Mouse (Mus musculus): Measurements from ENCODE around the gene Gins1.
"Not testable (repeated sequence)": the region's sequence is repeated elsewhere in the genome, so short reads cannot be mapped to it uniquely, and the experiment has no call there.

Gins1 gene

GRCm38 (mm10) chr2:150904936-150905450 lies at the start of gene Gins1:
Gene Gins1, plus strand, starts transcription at chr2:150905400.
- no peak for DNase-seq (ENCODE audit: low read depth, low spot score)

GRCm38 (mm10) chr2:150858724-150859487 lies 46.3 kb upstream of the Gins1 start:
- DNase-seq (ENCODE audit: low read depth, low spot score) = no peak

DNA sequence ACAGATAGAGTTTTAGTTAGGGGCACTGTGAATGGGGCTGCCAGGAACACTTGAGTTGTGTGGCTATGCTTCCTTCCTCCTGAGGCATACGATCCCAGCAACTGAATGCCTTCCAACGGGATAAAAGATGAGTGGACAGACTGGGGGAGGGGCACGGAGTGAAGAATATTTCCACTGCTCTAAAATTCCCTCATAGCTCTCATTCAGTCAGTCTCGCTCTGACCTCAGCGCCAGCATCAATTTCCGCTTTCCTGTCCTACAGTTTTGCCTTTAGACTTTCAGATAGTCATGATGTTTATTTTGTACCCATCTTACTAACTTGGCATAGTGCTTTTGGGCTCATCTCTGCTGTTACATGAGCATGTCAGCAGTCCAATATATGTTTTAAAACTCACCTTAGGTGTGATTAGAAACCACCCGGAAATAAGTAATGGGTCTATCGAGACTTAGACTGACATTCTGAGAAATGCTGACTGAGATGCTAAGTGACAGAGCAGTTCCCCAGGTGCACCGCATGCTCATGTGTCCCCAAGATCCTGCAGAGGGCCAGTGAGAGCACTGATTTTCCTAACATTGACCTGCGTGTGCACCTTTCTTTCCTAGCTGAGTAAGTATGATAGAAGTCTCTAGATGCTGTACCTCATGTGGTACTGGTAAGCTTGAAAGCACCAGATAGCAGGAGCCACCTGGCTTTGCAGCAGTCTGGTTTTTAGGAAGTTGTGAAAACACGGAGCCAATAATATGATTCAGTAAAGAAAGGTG lies 45.3 kb upstream of the Gins1 start:
- DNase-seq (ENCODE audit: low read depth, low spot score) = peak; percentile 59

DNA sequence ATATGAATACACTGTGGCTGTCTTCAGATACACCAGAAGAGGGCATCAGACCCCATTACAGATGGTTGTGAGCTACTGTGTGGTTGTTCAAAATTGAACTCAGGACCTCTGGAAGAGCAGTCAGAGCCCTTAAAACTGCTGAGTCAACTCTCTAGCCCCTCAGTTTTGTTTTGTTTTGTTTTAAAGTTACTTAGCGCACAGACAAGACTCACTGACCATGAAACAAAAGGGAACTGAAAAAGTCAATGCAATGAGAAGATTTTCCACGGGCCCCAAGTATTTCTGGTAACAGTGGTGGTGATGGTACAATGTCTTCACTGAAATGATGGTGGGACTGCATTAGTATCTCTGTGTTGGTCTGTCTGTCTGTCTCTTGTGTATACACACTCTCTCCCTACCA lies 44.1 kb upstream of the Gins1 start:
- DNase-seq (ENCODE audit: low read depth, low spot score) = peak; percentile 73

- DNase-seq (ENCODE audit: low read depth, low spot score) = peak; percentile 8
These were observed 38.2 kb upstream of the Gins1 start for GRCm38 (mm10) chr2:150867021-150867420.

- peak; percentile 14 for DNase-seq (ENCODE audit: low read depth, low spot score)
These were observed 35.8 kb upstream of the Gins1 start for GRCm38 (mm10) chr2:150869446-150869845.

- DNase-seq (ENCODE audit: low read depth, low spot score) = peak; percentile 44
These were observed 30.7 kb upstream of the Gins1 start for GRCm38 (mm10) chr2:150874508-150874907.

- DNase-seq (ENCODE audit: low read depth, low spot score) = peak; percentile 59
These were observed 30.0 kb upstream of the Gins1 start for GRCm38 (mm10) chr2:150875226-150875625.

DNA sequence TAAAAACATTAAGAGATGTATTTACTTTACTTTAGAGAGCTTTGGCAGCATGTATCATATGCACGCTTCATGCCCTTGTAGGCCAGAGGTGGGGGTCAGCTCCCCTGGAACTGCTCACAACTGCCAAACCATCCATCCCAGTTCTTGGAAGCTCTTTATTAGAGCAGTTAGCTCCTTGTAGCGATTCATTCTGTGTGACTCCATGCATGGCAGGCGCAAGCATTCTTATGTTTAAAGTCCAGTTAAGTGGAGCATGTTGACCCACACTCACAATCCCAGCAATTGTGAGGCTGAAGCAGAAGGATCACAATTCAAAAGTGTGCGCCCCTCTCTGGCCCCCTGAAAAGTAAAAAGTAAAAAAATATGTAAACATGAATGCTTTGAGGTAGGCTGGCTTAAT lies 27.6 kb upstream of the Gins1 start:
- DNase-seq (ENCODE audit: low read depth, low spot score) = no peak

- no peak for DNase-seq (ENCODE audit: low read depth, low spot score)
These were observed 21.0 kb upstream of the Gins1 start for GRCm38 (mm10) chr2:150884075-150884778.

DNA sequence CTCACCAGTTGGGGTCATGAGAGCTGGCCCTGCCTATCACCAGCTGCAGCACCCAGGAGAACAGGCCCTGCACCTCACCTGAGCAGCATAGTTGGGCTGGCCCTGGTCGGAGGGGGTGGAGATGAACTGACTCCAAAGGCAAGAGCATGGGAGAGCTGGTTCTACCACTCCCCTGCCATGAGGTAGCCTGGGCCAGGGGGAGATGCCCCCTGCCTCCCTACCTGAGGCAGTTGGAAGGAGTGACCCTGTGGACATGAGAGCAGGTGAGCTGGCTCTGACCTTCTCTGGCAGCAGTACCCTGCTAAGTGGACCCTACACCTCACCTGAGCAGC lies 20.5 kb upstream of the Gins1 start:
- DNase-seq (ENCODE audit: low read depth, low spot score) = no peak

DNA sequence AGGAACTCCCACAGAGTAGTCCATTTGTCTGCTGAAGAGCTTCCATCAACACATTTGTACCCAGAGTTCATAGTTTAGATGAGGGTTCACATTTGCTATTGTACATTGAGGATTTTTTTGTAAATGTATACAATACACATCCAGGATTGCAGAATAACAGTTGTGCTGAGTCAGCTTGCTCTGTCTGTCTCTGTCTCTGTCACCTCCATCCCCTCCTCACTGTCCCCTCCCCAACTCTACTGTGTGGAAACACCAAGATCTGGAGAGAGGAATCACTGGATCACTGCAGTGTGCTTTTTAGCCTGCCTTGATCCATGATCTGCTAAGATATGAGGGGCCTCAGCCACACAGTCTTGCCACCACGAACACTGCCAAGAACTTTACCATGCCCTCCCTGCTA lies 19.4 kb upstream of the Gins1 start:
- DNase-seq (ENCODE audit: low read depth, low spot score) = no peak

GRCm38 (mm10) chr2:150886315-150886714 lies 18.9 kb upstream of the Gins1 start:
- no peak for DNase-seq (ENCODE audit: low read depth, low spot score)

- no peak for DNase-seq (ENCODE audit: low read depth, low spot score)
These were observed 17.8 kb upstream of the Gins1 start for GRCm38 (mm10) chr2:150887370-150887769.

DNA sequence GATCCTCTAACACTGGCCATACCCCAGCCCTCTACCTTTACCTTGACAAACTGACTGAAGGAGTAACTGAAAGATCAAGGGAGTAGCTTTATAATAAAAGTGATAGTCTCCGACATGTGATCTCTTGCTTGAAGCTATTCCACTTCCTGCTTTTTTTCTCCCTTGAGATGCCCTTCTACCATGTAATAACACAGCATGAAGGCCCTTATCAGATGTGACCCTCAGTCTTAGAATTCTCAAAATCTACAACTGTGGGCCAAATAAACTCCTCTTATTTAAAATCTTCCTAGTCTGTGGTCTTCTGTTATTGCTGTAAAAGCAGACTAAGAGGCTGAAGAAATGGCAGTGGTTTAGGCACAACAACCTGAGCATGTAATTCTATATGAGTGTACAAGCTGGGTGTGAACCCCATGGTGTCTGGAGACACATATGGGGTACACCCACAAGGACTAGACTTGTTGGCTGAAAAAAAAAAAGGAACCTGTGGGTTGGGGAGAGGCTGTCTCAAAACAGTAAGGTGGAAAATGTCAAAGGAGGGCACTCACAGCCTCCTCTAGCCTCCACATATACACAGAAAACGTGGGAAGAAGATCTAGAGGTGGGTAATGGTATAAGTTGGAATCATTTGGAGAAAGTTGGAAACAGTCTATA lies 10.5 kb upstream of the Gins1 start:
- no peak for DNase-seq (ENCODE audit: low read depth, low spot score)

- DNase-seq (ENCODE audit: low read depth, low spot score) = no peak
These were observed 9.4 kb upstream of the Gins1 start for GRCm38 (mm10) chr2:150895691-150896252.

- no peak for DNase-seq (ENCODE audit: low read depth, low spot score)
These were observed 4.9 kb upstream of the Gins1 start for GRCm38 (mm10) chr2:150900341-150900740.

GRCm38 (mm10) chr2:150902347-150902746 lies 2.9 kb upstream of the Gins1 start:
- DNase-seq (ENCODE audit: low read depth, low spot score) = no peak

DNA sequence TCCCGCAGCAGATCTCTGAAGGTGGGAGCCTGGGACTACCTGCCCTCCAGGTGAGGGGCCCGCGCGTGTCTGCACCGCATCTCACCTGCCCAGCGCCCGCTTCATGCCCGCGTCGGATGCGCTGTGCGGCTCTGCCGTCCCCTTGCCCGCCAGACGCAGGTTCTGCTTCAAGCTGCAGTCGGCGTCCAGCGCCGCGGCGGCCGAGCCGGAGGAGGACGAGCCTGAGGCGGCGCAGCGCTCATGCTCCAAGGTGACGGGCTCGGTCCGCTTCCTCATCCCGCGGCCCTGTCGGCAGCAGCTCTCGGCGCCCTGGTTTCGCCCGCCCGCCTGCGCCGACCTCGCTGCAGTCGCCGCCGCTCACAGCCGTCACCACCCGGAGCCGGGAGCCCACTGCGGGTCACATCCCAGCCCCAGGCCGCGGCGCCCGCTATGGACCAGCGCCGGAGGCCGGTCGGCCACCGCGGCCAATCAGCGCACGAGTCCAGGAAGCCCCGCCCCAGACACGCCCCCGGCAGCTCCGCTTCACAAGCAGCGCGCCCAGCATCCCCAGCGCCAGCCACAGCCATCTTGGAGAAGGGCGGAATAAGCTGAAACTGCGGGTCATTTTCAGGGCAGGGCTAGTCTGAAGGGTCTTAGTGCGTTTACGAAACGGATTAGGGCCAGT lies 796 bp upstream of the Gins1 start, which contains the start of gene Abhd12:
TSS of gene Abhd12 (minus strand) at position 470 of the 664 bp plus-strand sequence.
- DNase-seq (ENCODE audit: low read depth, low spot score) = peak; percentile 99

GRCm38 (mm10) chr2:150908881-150909280 lies 3.7 kb downstream of the Gins1 start:
- not testable (repeated sequence) for DNase-seq (ENCODE audit: low read depth, low spot score)

All from A20 (cell line).